Mouse (Mus musculus): ENCODE measurements around the gene Olfr1240. TPM values are rescaled to one million over a fixed set of nuclear protein-coding genes. Genes with fewer than 3 reads are reported as not detected.

The Olfr1240 gene
- polyA plus RNA-seq, 2 experiments, result not detected

DNA sequence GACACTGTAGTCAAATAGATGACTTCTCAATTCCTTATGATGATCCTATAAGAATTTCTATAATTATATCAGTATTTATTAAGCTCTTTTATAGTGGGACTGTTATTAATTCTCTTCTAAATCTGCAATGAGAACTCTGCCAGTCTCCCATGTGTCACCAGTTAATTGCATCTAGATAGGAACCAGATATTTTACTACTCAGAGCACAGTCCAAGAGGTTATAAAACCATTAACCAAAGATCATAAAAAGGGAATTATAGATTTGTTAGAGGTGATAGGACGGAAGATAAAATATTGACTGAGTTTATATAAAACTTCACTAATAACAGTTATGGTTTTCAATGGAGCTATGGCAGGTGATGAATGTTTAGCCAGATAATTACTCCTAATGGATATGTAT, 41.9 kb downstream of the Olfr1240 start:
- no peak for ATAC-seq (ENCODE audit: insufficient read depth)

More for the DNA sequence above, 41.9 kb downstream of the Olfr1240 start:
- 44% methylated on average over 1 of the region's 1 CpGs for WGBS (ENCODE audit: insufficient replicate concordance)
- Histone ChIP-seq H3K27ac (no peak overlapping the region), H3K36me3 (replicated peaks; ENCODE audit: control insufficient read depth, insufficient read depth, low read depth) (no peaks in the 10 kb centered on the region), H3K4me2 (ENCODE audit: low read depth) (no peak overlapping the region), H3K4me1 (replicated peaks; ENCODE audit: control insufficient read depth in 2 of 2, insufficient read depth in 2 of 2, low read length in 1 of 2) (no peaks in the 10 kb centered on the region), H3K9ac (replicated peaks) (no peak overlapping the region), H3K27me3 (ENCODE audit: control insufficient read depth, insufficient read depth, low read length) (no peaks in the 10 kb centered on the region), H3K4me3 (ENCODE audit: insufficient read depth in 1 of 2, low read depth in 2 of 2, low read length in 2 of 2) (no peak overlapping the region), H3K9me3 (ENCODE audit: control insufficient read depth, low read length) (no peaks in the 10 kb centered on the region)
- DNase-seq (ENCODE audit: low read depth in 3 of 3, low spot score in 3 of 3), result no peak
- TF ChIP-seq CTCF (IDR thresholded peaks at IDR 0.05; ENCODE audit: low read depth) (no peak), EP300 (IDR thresholded peaks at IDR 0.05; ENCODE audit: low read depth) (no peak)

Other genes starting within 250 kb of the Olfr1240 start
- gene Olfr1226, start 243.0 kb downstream of the Olfr1240 start, polyA plus RNA-seq (2012; rRNA removed), result not detected in 2 replicates
- gene Olfr1226, start 243.0 kb downstream of the Olfr1240 start, polyA plus RNA-seq (2014; fragmentation: Nextera tagmentation; extraction: Ambion mirVana), result not detected in 2 replicates
- not detected in 2 replicates for gene Olfr1228, start 188.9 kb downstream of the Olfr1240 start, polyA plus RNA-seq (2012; rRNA removed)
- gene Olfr1228, start 188.9 kb downstream of the Olfr1240 start, polyA plus RNA-seq (2014; fragmentation: Nextera tagmentation; extraction: Ambion mirVana), result not detected in 2 replicates
- gene Olfr1229, start 155.0 kb downstream of the Olfr1240 start, polyA plus RNA-seq (2012; rRNA removed), result not detected in 2 replicates
- gene Olfr1229, start 155.0 kb downstream of the Olfr1240 start, polyA plus RNA-seq (2014; fragmentation: Nextera tagmentation; extraction: Ambion mirVana), result not detected in 2 replicates
- gene Olfr1230, start 145.7 kb downstream of the Olfr1240 start, polyA plus RNA-seq (2012; rRNA removed), result not detected in 2 replicates
- not detected in 2 replicates for gene Olfr1230, start 145.7 kb downstream of the Olfr1240 start, polyA plus RNA-seq (2014; fragmentation: Nextera tagmentation; extraction: Ambion mirVana)
- gene Olfr1231, start 135.9 kb downstream of the Olfr1240 start, polyA plus RNA-seq (2012; rRNA removed), result not detected in 2 replicates
- not detected in 2 replicates for gene Olfr1231, start 135.9 kb downstream of the Olfr1240 start, polyA plus RNA-seq (2014; fragmentation: Nextera tagmentation; extraction: Ambion mirVana)
- not detected in 2 replicates for gene Olfr1232, start 113.3 kb downstream of the Olfr1240 start, polyA plus RNA-seq (2012; rRNA removed)
- gene Olfr1232, start 113.3 kb downstream of the Olfr1240 start, polyA plus RNA-seq (2014; fragmentation: Nextera tagmentation; extraction: Ambion mirVana), result not detected in 2 replicates
- not detected in 2 replicates for gene Olfr1233, start 100.6 kb downstream of the Olfr1240 start, polyA plus RNA-seq (2012; rRNA removed)
- not detected in 2 replicates for gene Olfr1233, start 100.6 kb downstream of the Olfr1240 start, polyA plus RNA-seq (2014; fragmentation: Nextera tagmentation; extraction: Ambion mirVana)
- not detected in 2 replicates for gene Olfr1234, start 78.1 kb downstream of the Olfr1240 start, polyA plus RNA-seq (2012; rRNA removed)
- not detected in 2 replicates for gene Olfr1234, start 78.1 kb downstream of the Olfr1240 start, polyA plus RNA-seq (2014; fragmentation: Nextera tagmentation; extraction: Ambion mirVana)
- gene Olfr1238, start 33.3 kb downstream of the Olfr1240 start, polyA plus RNA-seq (2012; rRNA removed), result not detected in 2 replicates
- not detected in 2 replicates for gene Olfr1238, start 33.3 kb downstream of the Olfr1240 start, polyA plus RNA-seq (2014; fragmentation: Nextera tagmentation; extraction: Ambion mirVana)
- gene Olfr1239, start 22.6 kb downstream of the Olfr1240 start, polyA plus RNA-seq (2012; rRNA removed), result not detected in 2 replicates
- gene Olfr1239, start 22.6 kb downstream of the Olfr1240 start, polyA plus RNA-seq (2014; fragmentation: Nextera tagmentation; extraction: Ambion mirVana), result not detected in 2 replicates
- gene Olfr1241, start 44.1 kb upstream of the Olfr1240 start, polyA plus RNA-seq (2012; rRNA removed), result not detected in 2 replicates
- not detected in 2 replicates for gene Olfr1241, start 44.1 kb upstream of the Olfr1240 start, polyA plus RNA-seq (2014; fragmentation: Nextera tagmentation; extraction: Ambion mirVana)
- gene Olfr1242, start 55.3 kb upstream of the Olfr1240 start, polyA plus RNA-seq (2012; rRNA removed), result not detected in 2 replicates
- gene Olfr1242, start 55.3 kb upstream of the Olfr1240 start, polyA plus RNA-seq (2014; fragmentation: Nextera tagmentation; extraction: Ambion mirVana), result not detected in 2 replicates
- not detected in 2 replicates for gene Olfr1243, start 88.5 kb upstream of the Olfr1240 start, polyA plus RNA-seq (2012; rRNA removed)
- gene Olfr1243, start 88.5 kb upstream of the Olfr1240 start, polyA plus RNA-seq (2014; fragmentation: Nextera tagmentation; extraction: Ambion mirVana), result not detected in 2 replicates
- gene Olfr1245, start 135.4 kb upstream of the Olfr1240 start, polyA plus RNA-seq (2012; rRNA removed), result not detected in 2 replicates
- gene Olfr1245, start 135.4 kb upstream of the Olfr1240 start, polyA plus RNA-seq (2014; fragmentation: Nextera tagmentation; extraction: Ambion mirVana), result not detected in 2 replicates
- gene Olfr1246, start 150.2 kb upstream of the Olfr1240 start, polyA plus RNA-seq (2012; rRNA removed), result not detected in 2 replicates
- not detected in 2 replicates for gene Olfr1246, start 150.2 kb upstream of the Olfr1240 start, polyA plus RNA-seq (2014; fragmentation: Nextera tagmentation; extraction: Ambion mirVana)
- not detected in 2 replicates for gene Olfr1247, start 171.1 kb upstream of the Olfr1240 start, polyA plus RNA-seq (2012; rRNA removed)
- not detected in 2 replicates for gene Olfr1247, start 171.1 kb upstream of the Olfr1240 start, polyA plus RNA-seq (2014; fragmentation: Nextera tagmentation; extraction: Ambion mirVana)
- gene Olfr1248, start 175.2 kb upstream of the Olfr1240 start, polyA plus RNA-seq (2012; rRNA removed), result not detected in 2 replicates
- gene Olfr1248, start 175.2 kb upstream of the Olfr1240 start, polyA plus RNA-seq (2014; fragmentation: Nextera tagmentation; extraction: Ambion mirVana), result not detected in 2 replicates
- gene Olfr1249, start 192.0 kb upstream of the Olfr1240 start, polyA plus RNA-seq (2012; rRNA removed), result not detected in 2 replicates
- not detected in 2 replicates for gene Olfr1249, start 192.0 kb upstream of the Olfr1240 start, polyA plus RNA-seq (2014; fragmentation: Nextera tagmentation; extraction: Ambion mirVana)
- gene Olfr1250, start 218.5 kb upstream of the Olfr1240 start, polyA plus RNA-seq (2012; rRNA removed), result not detected in 2 replicates
- gene Olfr1250, start 218.5 kb upstream of the Olfr1240 start, polyA plus RNA-seq (2014; fragmentation: Nextera tagmentation; extraction: Ambion mirVana), result not detected in 2 replicates
- gene Olfr1251, start 228.9 kb upstream of the Olfr1240 start, polyA plus RNA-seq (2012; rRNA removed), result not detected in 2 replicates
- gene Olfr1251, start 228.9 kb upstream of the Olfr1240 start, polyA plus RNA-seq (2014; fragmentation: Nextera tagmentation; extraction: Ambion mirVana), result not detected in 2 replicates

Data from liver, embryonic 14.5 days (tissue).